Mouse (Mus musculus): ENCODE results near the gene Hcfc1r1. TPM values are rescaled to one million over a fixed set of nuclear protein-coding genes. Genes with fewer than 3 reads are reported as not detected.

The Hcfc1r1 gene
- polyA plus RNA-seq, 1 experiment, result 359 TPM

- DNase-seq (ENCODE audit: low read depth), result no peak
These were observed 46.1 kb downstream of the Hcfc1r1 start for GRCm38 (mm10) chr17:23719455-23719854.

GRCm38 (mm10) chr17:23721886-23722285 is 48.5 kb downstream of the Hcfc1r1 start:
- DNase-seq (ENCODE audit: low read depth), result no peak

- DNase-seq (ENCODE audit: low read depth), result no peak
These were observed 49.2 kb downstream of the Hcfc1r1 start, which contains the start of gene 1520401A03Rik for GRCm38 (mm10) chr17:23722376-23723125. Gene 1520401A03Rik (minus strand): TSS chr17:23722783.

Other genes with a start within 250 kb of the Hcfc1r1 start
- not detected in 2 replicates for gene Vmn2r117, start 193.9 kb upstream of the Hcfc1r1 start, polyA plus RNA-seq (2012; rRNA removed)
- gene Zfp213, start 109.4 kb upstream of the Hcfc1r1 start, polyA plus RNA-seq (2012; rRNA removed), result 19.7 and 20.4 TPM in 2 replicates
- 27.0 and 36.2 TPM in 2 replicates for gene Zfp13, start 74.1 kb upstream of the Hcfc1r1 start, polyA plus RNA-seq (2012; rRNA removed)
- 0.05 TPM in 1 of 2 replicates, not detected in the other for gene Zscan10, start 72.7 kb upstream of the Hcfc1r1 start, polyA plus RNA-seq (2012; rRNA removed)
- gene Mmp25, start 28.3 kb upstream of the Hcfc1r1 start, polyA plus RNA-seq (2012; rRNA removed), result 0.30 and 0.32 TPM in 2 replicates
- gene Bicdl2, start 13.1 kb upstream of the Hcfc1r1 start, polyA plus RNA-seq (2012; rRNA removed), result 1.7 TPM in 2 replicates
- 15.7 and 21.4 TPM in 2 replicates for gene Thoc6, start 286 bp downstream of the Hcfc1r1 start, polyA plus RNA-seq (2012; rRNA removed)
- 17.6 and 20.9 TPM in 2 replicates for gene Tnfrsf12a, start 3.9 kb downstream of the Hcfc1r1 start, polyA plus RNA-seq (2012; rRNA removed)
- gene Cldn6, start 5.7 kb downstream of the Hcfc1r1 start, polyA plus RNA-seq (2012; rRNA removed), result 1.9 and 2.0 TPM in 2 replicates
- 0.99 and 1.7 TPM in 2 replicates for gene Cldn9, start 10.4 kb downstream of the Hcfc1r1 start, polyA plus RNA-seq (2012; rRNA removed)
- 0.16 and 0.28 TPM in 2 replicates for gene 1520401A03Rik, start 49.2 kb downstream of the Hcfc1r1 start, polyA plus RNA-seq (2012; rRNA removed)
- 14.9 and 15.7 TPM in 2 replicates for gene Pkmyt1, start 52.7 kb downstream of the Hcfc1r1 start, polyA plus RNA-seq (2012; rRNA removed)
- 27.7 and 28.9 TPM in 2 replicates for gene Paqr4, start 67.3 kb downstream of the Hcfc1r1 start, polyA plus RNA-seq (2012; rRNA removed)
- 0.43 and 0.57 TPM in 2 replicates for gene Kremen2, start 72.2 kb downstream of the Hcfc1r1 start, polyA plus RNA-seq (2012; rRNA removed)
- gene Flywch1, start 98.0 kb downstream of the Hcfc1r1 start, polyA plus RNA-seq (2012; rRNA removed), result 52.1 and 54.6 TPM in 2 replicates
- gene Flywch2, start 112.5 kb downstream of the Hcfc1r1 start, polyA plus RNA-seq (2012; rRNA removed), result 14.1 and 15.4 TPM in 2 replicates
- gene Srrm2, start 116.9 kb downstream of the Hcfc1r1 start, polyA plus RNA-seq (2012; rRNA removed), result 381 and 457 TPM in 2 replicates
- 689 and 774 TPM in 2 replicates for gene Elob, start 155.5 kb downstream of the Hcfc1r1 start, polyA plus RNA-seq (2012; rRNA removed)
- 3.5 and 5.6 TPM in 2 replicates for gene Prss33, start 162.5 kb downstream of the Hcfc1r1 start, polyA plus RNA-seq (2012; rRNA removed)
- 0.19 TPM in 1 of 2 replicates, not detected in the other for gene Prss32, start 170.3 kb downstream of the Hcfc1r1 start, polyA plus RNA-seq (2012; rRNA removed)
- 0.77 and 1.0 TPM in 2 replicates for gene Prss41, start 170.6 kb downstream of the Hcfc1r1 start, polyA plus RNA-seq (2012; rRNA removed)
- gene Prss21, start 194.5 kb downstream of the Hcfc1r1 start, polyA plus RNA-seq (2012; rRNA removed), result 0.18 and 0.76 TPM in 2 replicates
- not detected in 2 replicates for gene Dcpp1, start 207.3 kb downstream of the Hcfc1r1 start, polyA plus RNA-seq (2012; rRNA removed)
- not detected in 2 replicates for gene Dcpp2, start 207.3 kb downstream of the Hcfc1r1 start, polyA plus RNA-seq (2012; rRNA removed)
- gene Dcpp3, start 243.9 kb downstream of the Hcfc1r1 start, polyA plus RNA-seq (2012; rRNA removed), result not detected in 2 replicates